Mouse (Mus musculus) liver, postnatal 0 days (tissue): ENCODE data around the gene Elmo3. TPM values are rescaled to one million over a fixed set of nuclear protein-coding genes. Genes with fewer than 3 reads are reported as not detected.
A peak's percentile ranks its signal among the peaks of the same experiment; 100 is the strongest.

ENCODE experiments used
- ATAC-seq: fragments of 200-750 bp; cut with Nextera tagmentation; 2 replicates; pipeline ENCODE4 v1.8.0; 2017; ENCODE audit warnings: mild to moderate bottlenecking, moderate library complexity
- DNase-seq: peaks from one replicate; pipeline ENCODE4 v3.0.0-alpha.2; 2016
- H3K27ac ChIP-seq: fragments of 300-500 bp; sonication (generic); 2 replicates; pipeline ENCODE4 v1.5.1; 2014; ENCODE audit warnings: antibody characterized with exemption, moderate library complexity, mild to moderate bottlenecking, low read depth
- H3K27me3 ChIP-seq: fragments of 300-500 bp; sonication (generic); 2 replicates; pipeline ENCODE4 v1.6.1; 2014; ENCODE audit warnings: low read length, control low read depth, mixed read lengths; ENCODE audit not compliant: insufficient read depth
- H3K36me3 ChIP-seq: fragments of 300-500 bp; sonication (generic); replicated peaks from 2 replicates; pipeline ENCODE4 v1.6.1; 2014; ENCODE audit warnings: mild to moderate bottlenecking, control low read depth, low read length, moderate library complexity, mixed read lengths; ENCODE audit not compliant: insufficient read depth
- H3K4me1 ChIP-seq: fragments of 300-500 bp; sonication (generic); 2 replicates; pipeline ENCODE4 v1.6.1; 2014; ENCODE audit warnings: antibody characterized with exemption, mild to moderate bottlenecking, control low read depth; ENCODE audit not compliant: insufficient read depth
- H3K4me2 ChIP-seq: fragments of 300-500 bp; sonication (generic); 2 replicates; pipeline ENCODE4 v1.6.1; 2014; ENCODE audit warnings: low read depth, mild to moderate bottlenecking, low read length, moderate library complexity, mixed read lengths
- H3K4me3 ChIP-seq: fragments of 300-500 bp; sonication (generic); 2 replicates; pipeline ENCODE4 v1.5.1; 2014; ENCODE audit warnings: low read depth, low read length
- H3K9ac ChIP-seq: fragments of 300-500 bp; sonication (generic); replicated peaks from 2 replicates; pipeline ENCODE4 v1.6.1; 2014; ENCODE audit warnings: mild to moderate bottlenecking, moderate library complexity
- H3K9me3 ChIP-seq: fragments of 300-500 bp; sonication (generic); 2 replicates; pipeline ENCODE4 v1.6.1; 2016; ENCODE audit warnings: mild to moderate bottlenecking, control low read depth, low read length, mixed read lengths
- CTCF ChIP-seq: sonication (generic); IDR thresholded peaks from 2 replicates; pipeline ENCODE4 v1.5.1; 2016; ENCODE audit warnings: antibody characterized with exemption, low read depth
- EP300 ChIP-seq: IDR thresholded peaks from 2 replicates; pipeline ENCODE4 v1.6.1; 2016; ENCODE audit warnings: antibody characterized with exemption, low read depth, mild to moderate bottlenecking
- WGBS: fragments of 180-500 bp; shearing (Covaris S2); extraction: QIAGEN DNeasy Blood & Tissue Kit; methylation state at CpG from one replicate; pipeline ENCODE4 v1.1.7; 2014; ENCODE audit not compliant: insufficient replicate concordance; 5-methylcytosine and 5-hydroxymethylcytosine counted together
- polyA plus RNA-seq: library from polyadenylated mRNA; unstranded; fragments of >200 nt; fragmentation: Nextera tagmentation; extraction: Ambion mirVana; gene quantifications from 2 replicates; pipeline ENCODE4 v1.2.1, GENCODE M21; 2015

Elmo3 gene
- polyA plus RNA-seq, 1 experiment from 2014 or later, result 7.8 TPM

DNA sequence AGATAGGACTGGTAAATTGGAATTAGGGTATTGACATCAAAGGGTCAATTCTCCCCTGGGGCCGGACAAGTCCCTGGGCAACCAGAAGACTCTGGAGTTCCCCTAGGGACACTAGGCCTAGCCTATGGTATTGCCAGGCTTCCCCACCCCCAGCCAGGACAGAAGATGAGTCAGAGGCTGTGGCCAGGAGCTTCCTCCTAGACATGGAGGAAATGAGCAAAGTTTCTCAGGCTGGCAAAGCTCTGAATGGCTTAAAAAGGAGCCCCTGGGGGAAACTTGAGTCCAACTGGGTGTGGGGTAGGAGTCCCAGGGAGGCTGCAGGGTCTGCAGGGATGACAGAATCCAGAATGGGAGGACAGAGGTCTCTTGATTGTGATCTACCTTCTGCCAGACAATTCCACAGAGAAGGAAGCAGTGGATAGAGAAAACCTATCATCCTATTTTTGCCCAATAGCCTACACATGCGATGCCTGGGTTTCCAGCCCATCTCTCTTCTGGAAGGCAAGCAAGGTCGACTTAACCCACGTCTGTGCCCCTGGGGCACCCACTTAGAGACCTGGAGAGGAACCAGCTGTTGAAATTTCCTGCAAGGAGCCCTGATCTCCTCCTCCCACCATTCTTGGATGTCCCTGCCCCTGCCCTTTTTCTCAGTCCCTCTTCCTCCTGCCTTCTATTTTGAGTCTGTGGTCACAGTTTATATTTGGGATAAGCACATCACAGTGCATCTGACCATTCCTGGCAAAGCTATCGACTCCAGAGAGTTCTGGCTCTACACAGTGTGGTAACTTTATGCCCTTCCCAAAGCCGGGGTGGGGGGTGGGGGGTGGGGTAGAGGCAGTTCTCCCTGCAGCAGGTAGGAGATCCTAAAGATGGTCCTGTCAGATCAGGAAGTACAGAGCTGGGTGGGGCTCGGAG is 39.9 kb downstream of the Elmo3 start:
- H3K9ac ChIP-seq, result no peak overlapping the region
- no peak for TF ChIP-seq CTCF
- no peak for TF ChIP-seq EP300
- no peaks in the 10 kb centered on the region; the same call in 1 of the 2 replicates for H3K36me3 ChIP-seq
- ATAC-seq (no peak), DNase-seq (peak; percentile 46)
- H3K27me3 ChIP-seq, result peaks cover 32% of the 10 kb centered on the region
- H3K4me3 ChIP-seq, result no peak overlapping the region
- 37% methylated on average over 7 of the region's 7 CpGs for WGBS
- H3K9me3 ChIP-seq, result no peaks in the 10 kb centered on the region
- peak overlapping the region; percentile 52 for H3K27ac ChIP-seq
- peak overlapping the region; percentile 83 for H3K4me2 ChIP-seq
- peaks cover 42% of the 10 kb centered on the region for H3K4me1 ChIP-seq

DNA sequence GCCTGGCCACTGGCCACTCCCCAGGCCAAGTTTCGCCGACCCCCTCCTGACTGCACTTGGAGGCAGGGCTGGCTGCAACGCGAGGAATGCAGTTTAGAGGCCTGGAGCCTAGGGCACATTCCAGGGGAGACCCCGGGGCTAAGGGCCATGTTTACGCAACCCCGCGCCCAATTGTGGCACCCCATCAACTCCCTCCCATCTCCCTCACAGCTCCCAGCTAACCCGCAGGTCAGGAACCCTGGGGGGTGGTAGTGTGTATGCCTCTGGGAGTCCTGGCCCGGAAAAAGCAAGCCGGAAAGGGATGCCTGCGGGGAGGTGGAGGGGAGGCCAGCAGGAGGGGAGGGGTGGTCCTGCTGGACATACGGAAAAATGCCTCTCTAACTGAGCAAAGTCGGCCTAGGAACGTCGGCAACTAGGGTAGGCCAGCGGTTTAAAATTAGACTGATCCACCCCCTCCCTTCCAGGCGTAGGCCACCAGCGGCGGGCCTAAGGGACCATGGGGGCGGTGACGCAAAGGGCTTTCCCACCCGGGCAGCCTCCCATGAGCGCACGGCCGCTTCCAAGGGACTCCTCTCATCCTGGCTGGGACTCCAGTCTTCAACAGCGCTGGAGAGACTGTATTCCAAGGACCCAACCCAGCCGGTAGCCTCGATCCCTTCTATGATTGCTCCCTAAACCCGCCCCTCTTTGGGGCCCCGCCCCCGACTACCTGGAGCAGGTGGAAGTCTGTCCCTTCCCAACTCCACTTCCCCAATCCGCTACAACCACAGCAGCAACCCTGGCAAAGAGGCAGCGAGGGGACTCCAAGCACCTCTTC is 41.4 kb downstream of the Elmo3 start:
- 0 out of 2 replicates have a peak, but pooled peaks have one; percentile 2 for ATAC-seq
- Histone ChIP-seq H3K4me2 (peak overlapping the region; percentile 83), H3K27me3 (peaks cover 43% of the 10 kb centered on the region), H3K9ac (peak overlapping the region; percentile 59), H3K27ac (peak overlapping the region; percentile 41), H3K36me3 (no peaks in the 10 kb centered on the region; the same call in 1 of the 2 replicates), H3K9me3 (no peaks in the 10 kb centered on the region), H3K4me3 (peak overlapping the region; percentile 63), H3K4me1 (peaks cover 39% of the 10 kb centered on the region)
- peak; percentile 43 for DNase-seq
- WGBS, result 9% methylated on average over 30 of the region's 34 CpGs
- TF ChIP-seq CTCF (no peak), EP300 (no peak)

GRCm38 (mm10) chr8:105347428-105348221 is 42.2 kb downstream of the Elmo3 start, which contains the start of gene Fhod1:
Fhod1 (minus strand) TSS chr8:105347953.
- TF ChIP-seq CTCF, result peak; percentile 30; the same call in 1 of the 2 replicates
- TF ChIP-seq EP300, result no peak

GRCm38 (mm10) chr8:105348450-105349095 is 43.2 kb downstream of the Elmo3 start, which contains the start of gene Slc9a5:
Slc9a5 (plus strand) TSS chr8:105348843.
- Histone ChIP-seq H3K9ac (peak within 1 kb of the TSS; percentile 59), H3K9me3 (no peaks in the 10 kb centered on the region), H3K36me3 (no peaks in the 10 kb centered on the region), H3K4me3 (peak within 1 kb of the TSS; percentile 63), H3K27me3 (peaks cover 43% of the 10 kb centered on the region), H3K4me2 (peak within 1 kb of the TSS; percentile 83), H3K4me1 (peaks cover 39% of the 10 kb centered on the region), H3K27ac (peak within 1 kb of the TSS; percentile 41)
- TF ChIP-seq CTCF (peak; percentile 20; the same call in 1 of the 2 replicates), EP300 (no peak)
- ATAC-seq, result no peak
- peak; percentile 45 for DNase-seq
- under 1% methylated on average over 34 of the region's 34 CpGs for WGBS

More at GRCm38 (mm10) chr8:105347428-105348221, 42.2 kb downstream of the Elmo3 start, which contains the start of gene Fhod1:
- Histone ChIP-seq H3K27ac (peak within 1 kb of the TSS; percentile 41), H3K4me3 (peak within 1 kb of the TSS; percentile 63), H3K36me3 (no peaks in the 10 kb centered on the region; the same call in 1 of the 2 replicates), H3K9ac (peak within 1 kb of the TSS; percentile 59), H3K27me3 (peaks cover 43% of the 10 kb centered on the region), H3K4me2 (peak within 1 kb of the TSS; percentile 83), H3K9me3 (no peaks in the 10 kb centered on the region), H3K4me1 (peaks cover 39% of the 10 kb centered on the region)
- WGBS, result under 1% methylated on average over 53 of the region's 53 CpGs
- DNase-seq (peak; percentile 91), ATAC-seq (peak; percentile 86)
